Mouse (Mus musculus) liver, postnatal 0 days (tissue): ENCODE measurements at regions not wholly inside any gene's neighbourhood (a gene's known extent, or its start where the extent isn't known, plus 50 kb on each side); places are given as distances from the start of the nearest gene placed in this dataset.

Experiments used
- ATAC-seq: fragments of 200-750 bp; cut with Nextera tagmentation; 2 replicates; pipeline ENCODE4 v1.8.0; 2017; ENCODE audit warnings: mild to moderate bottlenecking, moderate library complexity
- DNase-seq: peaks from one replicate; pipeline ENCODE4 v3.0.0-alpha.2; 2016
- H3K27ac ChIP-seq: fragments of 300-500 bp; sonication (generic); 2 replicates; pipeline ENCODE4 v1.5.1; 2014; ENCODE audit warnings: antibody characterized with exemption, moderate library complexity, mild to moderate bottlenecking, low read depth
- H3K27me3 ChIP-seq: fragments of 300-500 bp; sonication (generic); 2 replicates; pipeline ENCODE4 v1.6.1; 2014; ENCODE audit warnings: low read length, control low read depth, mixed read lengths; ENCODE audit not compliant: insufficient read depth
- H3K36me3 ChIP-seq: fragments of 300-500 bp; sonication (generic); replicated peaks from 2 replicates; pipeline ENCODE4 v1.6.1; 2014; ENCODE audit warnings: mild to moderate bottlenecking, control low read depth, low read length, moderate library complexity, mixed read lengths; ENCODE audit not compliant: insufficient read depth
- H3K4me1 ChIP-seq: fragments of 300-500 bp; sonication (generic); 2 replicates; pipeline ENCODE4 v1.6.1; 2014; ENCODE audit warnings: antibody characterized with exemption, mild to moderate bottlenecking, control low read depth; ENCODE audit not compliant: insufficient read depth
- H3K4me2 ChIP-seq: fragments of 300-500 bp; sonication (generic); 2 replicates; pipeline ENCODE4 v1.6.1; 2014; ENCODE audit warnings: low read depth, mild to moderate bottlenecking, low read length, moderate library complexity, mixed read lengths
- H3K4me3 ChIP-seq: fragments of 300-500 bp; sonication (generic); 2 replicates; pipeline ENCODE4 v1.5.1; 2014; ENCODE audit warnings: low read depth, low read length
- H3K9ac ChIP-seq: fragments of 300-500 bp; sonication (generic); replicated peaks from 2 replicates; pipeline ENCODE4 v1.6.1; 2014; ENCODE audit warnings: mild to moderate bottlenecking, moderate library complexity
- H3K9me3 ChIP-seq: fragments of 300-500 bp; sonication (generic); 2 replicates; pipeline ENCODE4 v1.6.1; 2016; ENCODE audit warnings: mild to moderate bottlenecking, control low read depth, low read length, mixed read lengths
- CTCF ChIP-seq: sonication (generic); IDR thresholded peaks from 2 replicates; pipeline ENCODE4 v1.5.1; 2016; ENCODE audit warnings: antibody characterized with exemption, low read depth
- EP300 ChIP-seq: IDR thresholded peaks from 2 replicates; pipeline ENCODE4 v1.6.1; 2016; ENCODE audit warnings: antibody characterized with exemption, low read depth, mild to moderate bottlenecking
- WGBS: fragments of 180-500 bp; shearing (Covaris S2); extraction: QIAGEN DNeasy Blood & Tissue Kit; methylation state at CpG from one replicate; pipeline ENCODE4 v1.1.7; 2014; ENCODE audit not compliant: insufficient replicate concordance; 5-methylcytosine and 5-hydroxymethylcytosine counted together

DNA sequence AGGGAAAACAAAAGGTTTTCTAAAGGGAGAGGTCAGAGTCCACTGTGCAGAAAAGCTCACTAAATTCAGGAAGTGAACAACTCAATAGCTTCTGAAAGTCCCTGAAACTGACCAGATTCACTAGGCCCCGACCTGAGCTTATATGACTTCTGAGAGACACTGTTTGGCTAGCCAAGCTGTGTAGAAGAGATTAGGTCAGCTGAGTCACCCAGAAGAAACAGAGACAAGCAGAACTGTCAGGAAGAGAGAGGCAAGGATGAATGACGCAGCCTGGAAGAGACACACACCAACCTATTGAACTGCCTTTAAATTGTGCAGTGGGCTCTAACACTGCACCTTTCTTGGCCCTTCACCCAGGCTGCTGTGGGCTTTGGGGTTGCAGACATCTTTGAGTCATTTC lies 230.4 kb downstream of the Gm21750 start:
- H3K4me2 ChIP-seq = no peak overlapping the region

DNA sequence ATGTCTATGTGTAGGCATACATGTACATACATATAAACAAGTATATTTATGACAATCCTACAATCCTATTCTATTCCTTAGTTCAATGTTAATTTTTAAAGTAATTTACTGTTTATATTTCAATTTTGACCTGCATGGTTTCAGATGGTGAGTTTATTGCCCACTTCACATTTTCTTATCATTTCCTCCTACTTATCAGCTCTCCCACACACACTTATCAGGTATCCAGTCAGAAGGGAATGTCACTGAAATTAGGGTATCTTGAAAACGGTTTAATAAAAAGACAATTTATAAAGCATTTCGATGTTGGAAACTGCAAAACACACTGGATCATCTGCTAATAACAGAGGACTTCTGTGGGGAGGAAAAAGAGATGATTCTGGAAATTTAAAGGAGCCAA lies 233.8 kb downstream of the Gm21750 start:
- ATAC-seq = no peak
- Histone ChIP-seq H3K9ac (no peak overlapping the region), H3K27me3 (no peaks in the 10 kb centered on the region), H3K4me3 (no peak overlapping the region), H3K4me1 (no peaks in the 10 kb centered on the region), H3K36me3 (no peaks in the 10 kb centered on the region), H3K9me3 (no peaks in the 10 kb centered on the region), H3K4me2 (no peak overlapping the region), H3K27ac (no peak overlapping the region)
- no peak for TF ChIP-seq EP300
- WGBS = 32% methylated on average over 2 of the region's 2 CpGs
- no peak for DNase-seq

More for the DNA sequence above, 230.4 kb downstream of the Gm21750 start:
- H3K27ac ChIP-seq = no peak overlapping the region
- 54% methylated on average over 2 of the region's 2 CpGs for WGBS
- H3K9ac ChIP-seq = no peak overlapping the region
- H3K4me3 ChIP-seq = no peak overlapping the region
- no peaks in the 10 kb centered on the region for H3K36me3 ChIP-seq
- DNase-seq (no peak), ATAC-seq (no peak)
- TF ChIP-seq EP300 (no peak), CTCF (no peak)
- no peaks in the 10 kb centered on the region for H3K4me1 ChIP-seq
- no peaks in the 10 kb centered on the region for H3K9me3 ChIP-seq
- no peaks in the 10 kb centered on the region for H3K27me3 ChIP-seq

DNA sequence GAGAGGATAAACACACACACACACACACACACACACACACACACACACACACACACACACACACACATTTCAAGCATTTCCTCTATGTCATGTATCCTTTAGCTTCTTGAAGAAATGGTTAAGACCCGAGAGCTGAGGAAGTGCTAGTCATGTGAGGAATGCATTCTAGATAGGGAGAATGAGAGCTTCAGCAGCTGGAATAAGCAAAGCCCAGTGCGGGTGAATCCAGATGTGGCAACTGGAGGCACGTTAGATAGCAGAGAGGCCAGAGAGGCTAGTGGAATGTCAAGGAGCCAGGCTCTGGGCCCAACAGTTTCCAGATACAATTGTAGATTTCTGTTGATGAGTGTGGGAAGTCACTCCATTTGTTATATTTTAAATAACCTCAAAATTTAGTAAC lies 234.2 kb downstream of the Gm21750 start:
- H3K9me3 ChIP-seq = no peaks in the 10 kb centered on the region
- 49% methylated on average over 3 of the region's 3 CpGs for WGBS
- ATAC-seq = no peak

DNA sequence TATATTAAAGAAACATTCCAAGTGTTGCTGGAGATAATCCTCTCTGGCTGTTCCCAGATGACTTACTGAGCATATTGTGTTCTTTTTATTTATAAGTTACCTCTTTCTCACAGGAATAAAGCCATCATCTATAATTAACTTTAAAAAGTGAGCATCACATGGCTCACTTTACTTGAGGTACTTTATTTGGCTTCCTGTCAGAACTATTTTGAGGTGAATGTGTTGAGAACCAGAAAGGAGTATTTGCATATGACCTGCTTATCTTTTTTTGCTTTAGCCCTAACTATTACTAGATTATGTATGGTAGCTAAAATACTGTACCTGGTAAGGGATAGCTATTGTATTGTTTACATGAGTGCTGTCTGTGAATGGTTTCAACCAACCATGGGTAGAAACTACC lies 238.1 kb downstream of the Gm21750 start:
- Histone ChIP-seq H3K27ac (no peak overlapping the region), H3K27me3 (no peaks in the 10 kb centered on the region)
- no peak for TF ChIP-seq CTCF
- TF ChIP-seq EP300 = no peak

More for the DNA sequence above, 234.2 kb downstream of the Gm21750 start:
- Histone ChIP-seq H3K27me3 (no peaks in the 10 kb centered on the region), H3K4me1 (no peaks in the 10 kb centered on the region), H3K9ac (no peak overlapping the region), H3K27ac (no peak overlapping the region), H3K4me2 (no peak overlapping the region), H3K36me3 (no peaks in the 10 kb centered on the region), H3K4me3 (no peak overlapping the region)
- TF ChIP-seq EP300 (no peak), CTCF (no peak)
- no peak for DNase-seq

DNA sequence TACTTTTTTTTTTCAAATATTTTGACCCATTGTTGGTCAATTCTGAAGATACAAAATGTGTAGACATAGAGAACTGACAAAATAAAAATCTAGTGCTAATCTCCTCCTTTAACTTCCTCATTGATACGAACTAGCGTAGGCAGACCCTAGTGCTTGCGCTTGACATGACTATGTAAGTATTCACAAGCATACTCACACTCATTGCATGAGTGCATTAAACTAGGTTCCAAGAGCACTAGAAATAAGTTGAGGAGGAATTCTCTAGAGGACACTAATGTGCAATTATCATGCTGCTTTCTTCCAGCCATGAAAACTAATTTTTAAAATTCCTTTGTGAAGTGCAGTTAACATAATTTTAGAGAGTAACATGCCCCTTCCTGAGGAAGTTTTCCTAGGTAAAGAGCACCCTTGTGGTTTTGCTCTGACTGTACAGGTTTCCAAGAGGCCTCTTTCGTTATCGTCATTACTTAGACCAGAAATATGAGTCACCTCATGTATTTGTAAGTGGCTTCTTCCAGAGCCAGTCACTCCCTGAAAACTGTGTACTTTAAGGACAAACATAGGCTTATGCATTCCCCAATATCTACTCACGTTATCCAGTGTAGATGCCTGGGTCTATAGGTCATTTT lies 241.2 kb downstream of the Gm21750 start:
- H3K27ac ChIP-seq = no peak overlapping the region
- no peak overlapping the region for H3K4me3 ChIP-seq
- H3K9me3 ChIP-seq = no peaks in the 10 kb centered on the region
- H3K4me1 ChIP-seq = no peaks in the 10 kb centered on the region
- TF ChIP-seq EP300 (no peak), CTCF (no peak)
- WGBS = 62% methylated on average over 6 of the region's 6 CpGs
- no peaks in the 10 kb centered on the region for H3K27me3 ChIP-seq
- no peak overlapping the region for H3K9ac ChIP-seq
- H3K36me3 ChIP-seq = no peaks in the 10 kb centered on the region
- DNase-seq (no peak), ATAC-seq (no peak)
- H3K4me2 ChIP-seq = no peak overlapping the region

More for the DNA sequence above, 238.1 kb downstream of the Gm21750 start:
- ATAC-seq (no peak), DNase-seq (no peak)
- Histone ChIP-seq H3K9ac (no peak overlapping the region), H3K9me3 (no peaks in the 10 kb centered on the region), H3K4me3 (no peak overlapping the region), H3K4me2 (no peak overlapping the region), H3K36me3 (no peaks in the 10 kb centered on the region), H3K4me1 (no peaks in the 10 kb centered on the region)

DNA sequence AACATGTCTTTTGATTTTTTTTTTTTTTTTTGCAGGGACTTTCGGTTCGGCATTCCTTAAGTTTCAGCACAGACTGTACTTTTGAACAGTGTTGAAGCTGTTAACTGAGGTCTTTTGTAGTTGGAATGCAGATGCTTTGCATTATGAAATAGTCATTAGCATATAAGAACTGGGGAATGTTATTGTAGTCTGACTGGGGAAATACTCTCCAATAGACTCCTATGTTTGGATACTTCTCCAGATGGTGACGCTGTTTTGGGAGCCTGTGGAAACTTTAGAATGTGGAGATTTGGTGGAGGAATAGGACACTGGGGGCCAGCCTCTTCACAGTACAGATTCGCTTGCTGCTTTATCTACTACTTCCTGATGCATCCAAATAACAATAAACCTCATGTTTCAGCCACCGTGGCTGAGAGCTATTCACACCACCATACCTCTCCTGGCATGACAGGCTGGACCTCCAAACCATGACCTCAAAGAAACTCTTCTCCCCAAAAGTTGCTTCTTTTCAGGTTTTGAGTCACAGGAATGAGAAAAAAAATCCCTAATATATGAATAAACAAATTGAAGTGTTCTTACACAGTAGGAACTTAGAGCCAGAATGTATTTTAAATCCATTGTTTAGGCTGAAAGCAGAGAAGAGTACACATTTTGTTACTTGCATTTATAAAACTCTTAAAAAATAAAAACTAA lies 252.9 kb downstream of the Gm21750 start:
- Histone ChIP-seq H3K4me1 (no peaks in the 10 kb centered on the region), H3K27ac (no peak overlapping the region), H3K36me3 (no peaks in the 10 kb centered on the region), H3K27me3 (no peaks in the 10 kb centered on the region), H3K9me3 (no peaks in the 10 kb centered on the region), H3K4me3 (no peak overlapping the region), H3K4me2 (no peak overlapping the region), H3K9ac (no peak overlapping the region)
- TF ChIP-seq EP300 (no peak), CTCF (no peak)
- DNase-seq (no peak), ATAC-seq (no peak)
- WGBS = 59% methylated on average over 5 of the region's 5 CpGs

DNA sequence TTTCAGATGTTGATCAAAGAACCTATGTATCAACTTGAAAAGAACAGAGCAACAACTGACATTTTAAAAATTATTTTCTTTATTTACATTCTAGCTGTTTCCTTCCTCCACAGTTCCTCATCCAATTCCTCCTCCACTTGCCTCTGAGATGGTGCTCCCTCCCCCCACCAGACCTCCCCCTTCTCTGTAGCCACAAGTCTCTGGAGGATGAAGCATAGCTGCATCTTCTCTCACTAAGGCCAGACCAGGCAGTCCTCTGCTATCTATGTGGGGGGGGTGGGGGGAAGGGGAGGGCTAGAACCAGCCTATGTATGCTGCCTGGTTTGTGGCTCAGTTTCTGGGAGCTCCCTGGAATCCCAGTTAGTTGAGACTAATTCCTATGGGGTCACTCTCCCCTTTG lies 255.0 kb downstream of the Gm21750 start:
- DNase-seq (no peak), ATAC-seq (no peak)
- no peak for TF ChIP-seq EP300
- TF ChIP-seq CTCF = no peak
- no peak overlapping the region for H3K4me3 ChIP-seq
- no peaks in the 10 kb centered on the region for H3K27me3 ChIP-seq
- H3K9me3 ChIP-seq = no peaks in the 10 kb centered on the region
- no peak overlapping the region for H3K9ac ChIP-seq
- H3K4me1 ChIP-seq = no peaks in the 10 kb centered on the region
- H3K36me3 ChIP-seq = no peaks in the 10 kb centered on the region
- H3K4me2 ChIP-seq = no peak overlapping the region
- no peak overlapping the region for H3K27ac ChIP-seq
